Mouse (Mus musculus): ENCODE measurements around the gene Hdac9. TPM values are rescaled to one million over a fixed set of nuclear protein-coding genes. Genes with fewer than 3 reads are reported as not detected.

Hdac9 gene
- total RNA-seq, 2 experiments from 2014 or later: 55.4 to 55.6 TPM

DNA sequence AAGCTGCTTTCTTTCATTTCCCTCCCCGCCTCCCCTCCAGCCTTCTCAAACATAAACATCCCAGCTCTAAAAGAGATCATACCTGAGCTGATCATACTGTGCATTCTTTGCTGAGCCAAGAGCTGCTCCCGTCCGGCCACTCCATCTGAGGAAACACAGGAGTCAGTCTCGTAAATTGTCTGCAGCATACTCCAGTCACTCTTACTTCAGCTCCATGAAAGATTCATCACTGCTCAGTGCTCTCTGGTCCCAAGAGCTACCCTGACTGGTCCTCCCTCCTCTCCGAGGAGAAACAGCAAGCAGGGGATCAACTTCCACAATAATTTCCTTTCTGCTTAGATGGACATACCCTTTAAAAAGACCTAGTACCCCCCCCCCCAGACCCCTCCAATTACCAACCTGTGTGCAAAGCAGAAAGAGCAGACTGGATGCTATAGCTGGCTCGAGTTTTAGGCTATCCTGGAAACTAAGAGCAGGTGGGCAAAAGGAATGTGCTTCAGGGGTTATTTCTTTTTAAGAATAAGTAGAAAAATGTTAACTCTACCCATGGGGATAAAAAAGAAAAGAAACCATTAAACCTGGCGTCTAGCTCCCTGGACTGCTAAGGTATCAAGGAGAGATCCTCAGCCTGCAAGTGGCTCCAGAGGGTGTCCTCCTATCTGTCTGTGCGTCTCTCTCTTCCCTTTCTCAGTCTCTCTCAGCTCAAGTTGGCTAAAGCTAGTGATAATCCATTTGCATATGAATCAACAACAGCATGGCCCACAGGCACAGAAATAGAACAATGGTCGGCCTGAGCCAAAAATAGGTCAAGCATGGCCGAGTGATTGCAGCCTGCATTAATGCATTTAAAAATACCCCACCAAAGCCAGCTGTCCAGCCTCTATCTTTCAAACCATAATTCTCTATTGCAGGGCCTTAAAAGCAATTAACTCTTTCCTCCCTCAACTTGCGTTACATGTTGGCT lies 388.4 kb downstream of the Hdac9 start:
- DNase-seq (ENCODE audit: low spot score in 2 of 2): peak in 1 of 2 experiments; percentile 87
- intact Hi-C loops (cut with DNase I): loop anchor here (1.0 kb wide), 1 partner anchor 31 kb away; no protein-coding TSS in a partner anchor

GRCm38 (mm10) chr12:34527761-34528160 lies 389.1 kb downstream of the Hdac9 start:
- intact Hi-C loops (cut with DNase I): loop anchor here (1.0 kb wide), 1 partner anchor 30 kb away; no protein-coding TSS in a partner anchor
- DNase-seq (ENCODE audit: low spot score in 2 of 2): peak in 1 of 2 experiments; percentile 31

- DNase-seq (ENCODE audit: low spot score in 2 of 2): no peak
- intact Hi-C loops (cut with DNase I): no loop called here
Measured at GRCm38 (mm10) chr12:34521468-34521867, 395.4 kb downstream of the Hdac9 start.

DNA sequence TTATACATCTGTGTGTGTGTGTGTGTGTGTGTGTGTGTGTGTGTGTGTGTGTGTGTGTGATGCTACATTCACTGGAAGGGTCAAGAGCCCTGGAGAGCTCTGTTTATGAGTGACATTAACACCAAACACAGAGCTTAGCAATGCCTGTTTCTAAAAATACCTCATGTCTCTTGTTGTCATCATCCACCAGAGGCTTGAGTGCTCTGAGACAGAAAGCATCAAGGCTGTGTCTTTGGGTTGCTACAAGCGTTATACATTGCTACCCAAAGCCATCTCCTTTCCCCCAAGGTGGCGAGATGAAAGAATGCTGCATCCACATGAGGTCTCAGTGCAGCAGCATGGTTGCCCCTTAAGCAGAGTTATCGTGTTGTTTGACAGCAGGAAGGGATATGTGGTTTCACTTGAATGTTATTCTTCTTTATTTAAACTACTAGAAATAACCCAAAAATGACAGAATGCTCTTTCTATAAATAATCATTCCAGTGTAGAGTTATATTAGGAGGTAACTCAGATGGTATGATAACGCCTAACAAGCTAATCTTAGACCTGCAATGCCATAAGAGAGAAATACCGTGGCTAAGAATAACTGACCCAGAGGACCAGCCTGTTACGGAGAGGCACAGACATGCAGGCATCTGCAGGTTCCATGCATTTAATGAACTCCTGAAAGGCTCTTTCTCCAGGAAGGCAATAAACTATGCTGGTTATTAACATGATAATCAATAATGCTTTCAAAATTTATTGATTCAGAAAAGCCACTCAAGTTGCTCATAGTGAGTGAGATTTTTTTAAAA lies 399.9 kb downstream of the Hdac9 start:
- intact Hi-C loops (cut with DNase I): no loop called here
- no peak for DNase-seq (ENCODE audit: low spot score in 2 of 2)

DNA sequence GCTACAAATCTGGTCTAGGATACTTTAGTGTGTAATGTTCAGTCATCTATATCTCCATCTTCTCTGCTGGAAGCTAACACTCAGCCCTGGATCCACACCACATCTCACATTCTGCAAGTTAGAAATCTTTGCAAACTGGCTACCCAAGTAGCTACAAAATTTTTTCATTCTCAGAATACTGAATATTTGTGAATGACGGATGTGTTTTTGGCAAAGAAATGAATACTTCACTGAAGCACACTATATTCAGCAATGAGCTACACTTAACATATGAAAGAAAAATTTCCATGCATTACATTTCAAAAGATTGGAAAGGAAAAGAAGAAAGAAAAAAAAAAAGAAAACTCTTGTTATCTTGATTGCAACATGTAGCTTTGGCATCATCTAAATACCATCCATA lies 410.6 kb downstream of the Hdac9 start:
- DNase-seq (ENCODE audit: low spot score in 2 of 2): peak in 1 of 2 experiments; percentile 28
- intact Hi-C loops (cut with DNase I): no loop called here

GRCm38 (mm10) chr12:34498751-34499626 lies 417.9 kb downstream of the Hdac9 start:
- peak in 1 of 2 experiments; percentile 55 for DNase-seq (ENCODE audit: low spot score in 2 of 2)
- intact Hi-C loops (cut with DNase I): loop anchor here (5.0 kb wide), 1 partner anchor 97 kb away; no protein-coding TSS in a partner anchor

GRCm38 (mm10) chr12:34498331-34498730 lies 418.6 kb downstream of the Hdac9 start:
- no peak for DNase-seq (ENCODE audit: low spot score in 2 of 2)
- intact Hi-C loops (cut with DNase I): loop anchor here (5.0 kb wide), 1 partner anchor 96 kb away; no protein-coding TSS in a partner anchor

DNA sequence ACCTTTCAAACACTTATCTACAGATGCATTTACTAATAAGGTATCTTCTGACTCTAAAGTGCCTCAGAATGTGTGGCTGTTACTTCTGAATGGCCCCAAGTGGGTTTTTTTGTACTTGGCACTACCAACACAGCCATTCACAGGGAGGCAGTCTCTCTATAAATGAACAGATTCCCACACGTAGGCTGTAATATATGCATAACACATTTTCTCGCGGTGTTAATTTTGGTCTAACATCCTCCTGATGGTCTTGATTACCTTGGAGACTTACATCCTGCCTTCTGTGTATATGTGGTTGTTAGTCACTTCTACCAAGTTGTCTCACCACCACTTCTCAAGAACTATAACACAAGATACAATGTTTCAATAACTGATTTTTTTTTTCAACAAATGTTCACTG lies 419.2 kb downstream of the Hdac9 start:
- intact Hi-C loops (cut with DNase I): loop anchor here (1.0 to 5.0 kb wide), 2 partner anchors 31 to 95 kb away; no protein-coding TSS in a partner anchor
- peak in 1 of 2 experiments; percentile 91 for DNase-seq (ENCODE audit: low spot score in 2 of 2)

DNA sequence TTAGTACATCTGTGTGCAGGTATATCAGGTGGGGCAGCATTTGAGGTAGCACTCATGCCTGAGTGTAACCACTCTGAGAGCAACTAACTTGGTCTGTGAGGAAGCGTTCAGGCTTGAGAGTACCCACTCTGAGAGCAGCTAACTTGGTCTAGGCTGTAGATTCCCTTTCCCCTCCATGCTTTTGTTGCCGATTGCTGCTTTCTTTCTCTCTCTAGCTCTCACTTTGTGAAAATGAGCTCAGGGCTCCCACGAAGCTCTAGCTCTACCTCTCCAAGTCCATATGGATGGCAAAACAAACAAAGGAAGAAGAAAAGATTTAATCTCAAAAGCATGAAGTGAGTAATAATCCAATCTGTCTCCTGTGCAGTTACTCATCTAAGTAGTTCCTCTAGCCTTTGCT lies 421.0 kb downstream of the Hdac9 start:
- DNase-seq (ENCODE audit: low spot score in 2 of 2): peak in 1 of 2 experiments; percentile 52
- intact Hi-C loops (cut with DNase I): loop anchor here (5.0 kb wide), 1 partner anchor 94 kb away; no protein-coding TSS in a partner anchor

GRCm38 (mm10) chr12:34489629-34490028 lies 427.3 kb downstream of the Hdac9 start:
- no peak for DNase-seq (ENCODE audit: low spot score in 2 of 2)
- intact Hi-C loops (cut with DNase I): no loop called here

- intact Hi-C loops (cut with DNase I): no loop called here
- DNase-seq (ENCODE audit: low spot score in 2 of 2): no peak
Measured at GRCm38 (mm10) chr12:34487666-34488065, 429.2 kb downstream of the Hdac9 start.

DNA sequence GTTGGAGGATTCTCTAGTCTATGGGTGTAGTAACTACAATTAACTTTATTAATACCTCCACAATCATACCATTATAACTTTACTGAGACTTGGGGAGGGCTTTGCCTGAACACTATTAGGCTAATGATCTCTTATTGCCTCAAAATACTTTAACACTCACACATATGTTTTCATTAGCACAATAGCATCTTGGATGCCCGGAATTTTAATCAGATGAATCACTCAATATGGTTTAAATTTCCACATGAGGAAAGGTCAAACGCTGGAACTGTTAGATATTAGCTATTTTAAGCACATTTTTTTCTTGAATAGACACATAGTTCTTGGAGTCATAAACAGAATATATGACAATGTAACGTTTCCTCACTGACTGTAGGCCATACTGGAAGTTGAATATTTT lies 429.9 kb downstream of the Hdac9 start:
- intact Hi-C loops (cut with DNase I): no loop called here

GRCm38 (mm10) chr12:34486016-34486415 lies 430.9 kb downstream of the Hdac9 start:
- intact Hi-C loops (cut with DNase I): no loop called here
- no peak for DNase-seq (ENCODE audit: low spot score in 2 of 2)

More for the DNA sequence above, 429.9 kb downstream of the Hdac9 start:
- no peak for DNase-seq (ENCODE audit: low spot score in 2 of 2)

DNA sequence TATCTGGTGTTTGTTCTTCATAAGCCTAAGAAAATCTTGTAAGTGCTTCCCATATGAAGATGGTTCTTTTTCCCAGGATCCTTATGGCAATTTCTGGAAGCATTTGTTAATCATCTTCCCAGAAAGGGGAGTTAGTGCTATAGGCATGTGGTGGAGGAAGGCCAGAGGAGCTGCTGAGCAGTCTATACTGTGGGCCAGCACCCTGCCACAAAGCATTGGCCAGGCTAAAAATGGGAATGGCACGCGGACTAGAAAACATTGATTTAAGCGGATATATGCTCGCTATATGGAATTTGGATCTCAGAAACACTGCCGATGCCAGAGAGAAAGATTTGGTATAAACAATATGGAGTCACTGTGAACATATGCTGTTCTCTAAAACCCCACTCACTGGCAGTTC lies 435.2 kb downstream of the Hdac9 start:
- intact Hi-C loops (cut with DNase I): no loop called here
- DNase-seq (ENCODE audit: low spot score in 2 of 2): peak in 1 of 2 experiments; percentile 31

GRCm38 (mm10) chr12:34472949-34473651 lies 443.8 kb downstream of the Hdac9 start:
- intact Hi-C loops (cut with DNase I): no loop called here
- peak in 1 of 2 experiments; percentile 57 for DNase-seq (ENCODE audit: low spot score in 2 of 2)

DNA sequence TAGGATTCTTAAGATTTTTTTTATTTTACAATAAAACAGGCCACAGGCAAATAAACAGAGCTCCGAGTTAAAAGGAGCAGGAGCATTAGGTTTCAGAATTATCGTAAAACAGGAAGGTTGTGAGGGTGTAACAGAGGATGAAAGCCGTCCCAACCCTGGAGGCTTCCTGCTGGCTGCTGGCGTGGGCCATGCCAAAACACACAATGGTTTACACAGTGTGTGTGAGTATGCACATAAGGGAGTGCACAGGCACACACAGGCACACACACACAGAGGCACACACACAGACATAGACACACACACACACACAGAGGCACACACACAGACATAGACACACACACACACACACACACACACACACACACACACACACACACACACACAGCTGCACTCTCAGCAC lies 444.4 kb downstream of the Hdac9 start:
- intact Hi-C loops (cut with DNase I): no loop called here
- no peak for DNase-seq (ENCODE audit: low spot score in 2 of 2)

DNA sequence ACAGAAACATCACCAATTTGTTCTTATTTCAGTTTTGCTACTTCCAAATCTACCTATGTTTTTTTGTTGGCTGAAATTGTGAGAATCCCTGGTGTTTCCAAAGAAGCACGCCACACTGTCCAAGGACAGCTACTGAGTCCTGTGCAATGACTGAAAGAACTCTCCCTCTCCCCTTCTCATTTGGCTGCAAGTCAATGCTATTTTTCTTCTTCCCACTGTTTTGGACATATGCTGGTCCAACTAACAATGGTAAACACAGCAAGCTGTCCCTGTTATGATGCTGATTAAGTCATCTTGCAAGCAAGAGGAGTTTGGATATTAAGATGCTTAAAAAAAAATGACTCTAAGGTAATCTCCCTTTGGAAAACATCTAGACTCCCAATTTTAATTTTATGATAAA lies 455.2 kb downstream of the Hdac9 start:
- intact Hi-C loops (cut with DNase I): no loop called here
- no peak for DNase-seq (ENCODE audit: low spot score in 2 of 2)

DNA sequence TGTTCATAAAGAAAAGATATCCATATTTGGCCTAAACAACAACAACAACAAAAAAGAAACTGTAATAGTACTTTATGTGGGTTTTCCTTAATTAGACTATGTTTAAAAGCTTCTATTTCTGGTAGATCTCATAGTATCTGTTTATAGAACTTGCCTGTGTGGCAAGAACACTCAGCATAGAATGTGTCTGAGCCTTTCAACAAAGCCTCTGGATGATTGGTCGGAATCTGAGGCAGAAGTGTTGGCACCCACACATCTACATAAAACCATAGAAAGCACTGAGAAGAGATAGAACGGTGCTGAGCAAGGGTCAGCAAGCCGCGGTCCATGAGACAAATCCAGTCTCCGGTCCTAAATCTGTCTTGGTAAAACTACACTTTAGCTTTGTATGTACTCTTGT lies 464.3 kb downstream of the Hdac9 start:
- DNase-seq (ENCODE audit: low spot score in 2 of 2): no peak
- intact Hi-C loops (cut with DNase I): loop anchor here (5.0 kb wide), 1 partner anchor 200 kb away; no protein-coding TSS in a partner anchor
